Mouse (Mus musculus): ENCODE data around the gene Olfr285. TPM values are rescaled to one million over a fixed set of nuclear protein-coding genes. Genes with fewer than 3 reads are reported as not detected.

Gene Olfr285
- polyA plus RNA-seq (2012; rRNA removed; ENCODE audit: low replicate concordance): not detected in 2 replicates

DNA sequence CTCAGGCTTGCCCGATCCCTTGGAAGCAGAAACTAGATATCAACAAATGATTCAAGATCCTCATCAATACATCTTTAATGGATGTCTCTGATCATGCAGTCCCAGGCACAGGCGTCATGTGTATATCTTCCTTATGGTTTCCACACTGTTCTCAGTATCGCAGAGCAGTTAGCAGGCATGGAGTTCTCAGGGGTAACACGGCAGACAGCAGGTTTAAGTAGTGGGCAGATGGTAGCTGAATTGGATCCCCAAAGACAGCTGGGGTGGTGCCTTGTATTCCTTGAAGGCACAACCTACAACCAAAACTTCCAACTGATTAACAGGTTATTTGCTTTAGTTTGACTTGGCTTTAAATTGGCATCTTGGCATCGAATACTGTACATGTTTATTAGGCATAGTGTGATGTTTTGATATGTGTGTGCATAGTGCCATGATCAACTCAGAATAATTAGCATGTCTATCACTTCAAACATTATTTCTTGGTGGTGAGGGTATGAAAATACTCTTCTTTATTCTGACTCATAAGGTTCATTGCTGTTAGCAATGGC lies at the start of gene Olfr285:
Olfr285 (minus strand) TSS at position 177 of the 548 bp plus-strand sequence.

DNA sequence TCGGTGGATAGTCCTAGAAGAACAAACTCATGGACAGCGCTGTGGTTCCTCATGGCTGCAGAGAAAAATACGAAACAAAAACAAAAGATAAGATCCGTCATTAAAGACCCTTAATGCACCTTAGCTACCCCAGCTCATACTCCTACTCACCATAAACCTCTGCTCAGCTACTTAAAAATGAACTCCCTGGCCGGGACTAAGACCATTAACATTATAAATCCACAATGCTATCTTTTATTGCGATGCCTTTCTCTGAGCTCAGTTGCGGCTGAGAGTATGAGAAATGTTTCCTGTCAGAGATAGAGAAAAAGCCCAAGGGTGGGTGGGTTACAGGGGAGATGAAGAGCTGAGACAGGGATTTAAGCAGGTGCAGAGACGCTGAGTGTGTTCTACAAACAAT lies 23.7 kb upstream of the Olfr285 start, which contains the start of gene Olfr284:
Olfr284 (minus strand) TSS at position 101 of the 400 bp plus-strand sequence.

DNA sequence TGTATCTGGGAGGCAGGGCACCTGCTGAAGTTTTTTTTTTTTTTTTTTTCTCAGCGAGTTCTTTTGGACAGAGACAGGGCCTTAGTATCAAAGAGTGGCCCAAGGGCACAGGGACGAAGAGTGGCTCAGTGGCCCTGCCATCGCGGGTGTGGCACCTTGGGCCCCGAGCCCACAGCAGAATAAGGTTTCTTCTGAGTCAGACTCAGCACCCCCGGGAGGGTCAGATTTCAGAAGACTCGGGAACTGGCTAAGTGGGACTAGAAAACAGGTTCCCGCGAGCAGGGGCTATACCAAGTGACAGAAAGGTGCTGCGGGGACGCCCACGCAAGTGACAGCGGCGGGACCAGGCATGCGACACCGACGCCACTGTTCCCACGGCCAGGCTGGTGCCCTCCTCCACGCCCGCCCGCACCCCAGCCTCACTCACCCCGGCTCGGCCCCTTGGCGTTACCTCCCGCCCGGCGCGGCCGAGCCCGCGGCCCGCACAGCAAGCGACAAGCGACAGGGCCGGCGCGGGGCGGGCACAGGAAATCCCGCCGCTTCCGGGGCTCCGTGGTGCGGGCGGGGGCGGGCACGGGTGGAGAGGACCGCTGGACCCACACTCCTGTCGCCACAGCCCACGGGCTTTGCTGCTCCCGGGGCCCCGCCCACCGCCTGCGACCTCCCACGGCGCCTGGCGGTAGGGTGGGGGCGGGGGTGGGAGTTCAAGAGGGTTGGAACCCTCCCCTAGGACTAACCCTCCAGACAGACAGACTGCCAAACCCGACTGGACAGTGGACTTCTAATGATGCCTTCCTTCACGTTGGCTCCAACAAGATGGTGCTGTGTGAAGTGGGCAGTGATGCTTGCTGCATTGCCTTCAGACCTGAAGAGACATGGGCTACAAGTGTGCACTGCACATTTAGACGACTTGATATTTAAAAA lies 21.3 kb downstream of the Olfr285 start, which contains the start of gene Zfp641:
Zfp641 (minus strand) TSS at position 534 of the 924 bp plus-strand sequence.

Other genes starting within 250 kb of the Olfr285 start
- gene Pfkm, start 224.8 kb downstream of the Olfr285 start, polyA plus RNA-seq (2012; rRNA removed; ENCODE audit: low replicate concordance): 27.5 and 39.9 TPM in 2 replicates
- 8.0 and 18.2 TPM in 2 replicates for gene Senp1, start 223.6 kb downstream of the Olfr285 start, polyA plus RNA-seq (2012; rRNA removed; ENCODE audit: low replicate concordance)
- 46.3 and 54.3 TPM in 2 replicates for gene Asb8, start 151.7 kb downstream of the Olfr285 start, polyA plus RNA-seq (2012; rRNA removed; ENCODE audit: low replicate concordance)
- gene Ccdc184, start 150.2 kb downstream of the Olfr285 start, polyA plus RNA-seq (2012; rRNA removed; ENCODE audit: low replicate concordance): 0.14 and 6.3 TPM in 2 replicates
- not detected in 2 replicates for gene Olfr288, start 121.8 kb downstream of the Olfr285 start, polyA plus RNA-seq (2012; rRNA removed; ENCODE audit: low replicate concordance)
- not detected in 2 replicates for gene Gm44579, start 96.4 kb downstream of the Olfr285 start, polyA plus RNA-seq (2012; rRNA removed; ENCODE audit: low replicate concordance)
- not detected in 2 replicates for gene Olfr287, start 96.3 kb downstream of the Olfr285 start, polyA plus RNA-seq (2012; rRNA removed; ENCODE audit: low replicate concordance)
- gene Olfr286, start 82.9 kb downstream of the Olfr285 start, polyA plus RNA-seq (2012; rRNA removed; ENCODE audit: low replicate concordance): not detected in 2 replicates
- gene H1fnt, start 60.1 kb downstream of the Olfr285 start, polyA plus RNA-seq (2012; rRNA removed; ENCODE audit: low replicate concordance): not detected in 2 replicates
- gene Zfp641, start 21.2 kb downstream of the Olfr285 start, polyA plus RNA-seq (2012; rRNA removed; ENCODE audit: low replicate concordance): 2.9 and 4.3 TPM in 2 replicates
- gene Olfr284, start 23.6 kb upstream of the Olfr285 start, polyA plus RNA-seq (2012; rRNA removed; ENCODE audit: low replicate concordance): not detected in 2 replicates
- not detected in 2 replicates for gene Olfr283, start 63.6 kb upstream of the Olfr285 start, polyA plus RNA-seq (2012; rRNA removed; ENCODE audit: low replicate concordance)
- not detected in 2 replicates for gene Olfr282, start 113.9 kb upstream of the Olfr285 start, polyA plus RNA-seq (2012; rRNA removed; ENCODE audit: low replicate concordance)
- not detected in 2 replicates for gene Olfr281, start 135.2 kb upstream of the Olfr285 start, polyA plus RNA-seq (2012; rRNA removed; ENCODE audit: low replicate concordance)
- gene OR5BS1P, start 152.5 kb upstream of the Olfr285 start, polyA plus RNA-seq (2012; rRNA removed; ENCODE audit: low replicate concordance): not detected in 2 replicates
- gene Lalba, start 165.4 kb upstream of the Olfr285 start, polyA plus RNA-seq (2012; rRNA removed; ENCODE audit: low replicate concordance): 0.93 TPM in 1 of 2 replicates, not detected in the other
- not detected in 2 replicates for gene Olfr279, start 175.0 kb upstream of the Olfr285 start, polyA plus RNA-seq (2012; rRNA removed; ENCODE audit: low replicate concordance)
- gene Kansl2, start 216.9 kb upstream of the Olfr285 start, polyA plus RNA-seq (2012; rRNA removed; ENCODE audit: low replicate concordance): 34.5 and 55.4 TPM in 2 replicates

Data from subcutaneous adipose tissue, adult 2 months (tissue).